Mouse (Mus musculus): ENCODE measurements around the gene Prex1.
"Not testable (repeated sequence)": the region's sequence is repeated elsewhere in the genome, so short reads cannot be mapped to it uniquely, and the experiment has no call there.

Prex1 gene

DNA sequence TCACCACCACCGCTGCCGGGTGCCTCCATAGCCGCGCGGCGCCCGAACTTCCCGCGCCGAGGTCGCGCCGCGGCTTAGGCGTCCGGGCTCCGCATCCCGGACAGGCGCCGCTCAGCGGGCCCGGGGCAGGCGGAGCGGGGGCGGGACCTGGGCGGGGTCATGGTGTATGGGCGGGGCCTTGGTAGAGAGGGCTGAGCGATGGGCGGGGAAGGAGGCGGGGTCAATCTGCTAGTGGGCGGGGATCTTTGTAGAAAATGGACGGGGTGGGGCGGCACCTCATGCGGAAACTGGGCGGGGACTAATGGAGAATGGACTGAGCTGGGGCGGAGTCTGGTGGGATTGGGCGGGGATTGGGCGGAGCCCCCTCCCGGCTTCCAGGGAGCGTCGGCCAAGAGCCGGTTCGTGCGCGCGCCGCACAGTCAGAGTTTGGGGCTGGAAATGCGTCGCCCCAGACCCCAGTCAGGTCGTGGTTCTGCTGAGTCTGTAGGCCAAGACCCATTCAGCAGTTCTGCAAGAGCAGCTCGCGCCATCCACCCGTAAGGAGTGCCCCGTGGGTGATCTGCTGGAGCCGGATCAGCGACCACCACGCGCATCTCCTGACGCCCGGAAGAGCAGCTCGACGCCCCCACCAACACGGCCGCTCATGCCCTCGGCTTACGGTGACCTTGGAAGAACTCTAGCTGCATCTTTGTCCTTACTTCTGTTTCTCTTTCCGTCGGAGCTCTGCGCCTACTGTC is at the start of gene Prex1:
Gene Prex1 (minus strand): TSS at position 143 of the 737 bp plus-strand sequence.
- DNase-seq (ENCODE audit: low spot score in 2 of 2), result peak; percentile 95 to 96

DNA sequence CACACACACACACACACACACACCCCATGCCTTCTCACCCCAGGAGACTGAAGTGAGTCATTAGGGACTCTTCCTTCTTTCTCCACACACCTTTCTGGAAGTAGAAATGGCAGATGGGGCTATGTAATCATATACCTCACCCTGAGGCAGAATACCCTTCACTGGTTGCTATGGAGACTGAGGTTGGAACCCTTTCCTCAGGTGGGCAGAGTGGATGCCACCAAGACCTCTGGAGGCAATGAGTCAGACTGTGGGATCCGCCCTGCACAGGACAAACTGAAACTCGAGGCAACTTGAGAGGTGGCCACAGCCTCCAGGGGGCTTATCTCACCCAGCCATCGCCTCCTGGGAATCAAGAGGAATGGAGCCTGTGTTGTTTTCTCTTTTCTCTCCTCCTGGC is 44.3 kb upstream of the Prex1 start:
- DNase-seq (ENCODE audit: low spot score in 2 of 2), result no peak

DNA sequence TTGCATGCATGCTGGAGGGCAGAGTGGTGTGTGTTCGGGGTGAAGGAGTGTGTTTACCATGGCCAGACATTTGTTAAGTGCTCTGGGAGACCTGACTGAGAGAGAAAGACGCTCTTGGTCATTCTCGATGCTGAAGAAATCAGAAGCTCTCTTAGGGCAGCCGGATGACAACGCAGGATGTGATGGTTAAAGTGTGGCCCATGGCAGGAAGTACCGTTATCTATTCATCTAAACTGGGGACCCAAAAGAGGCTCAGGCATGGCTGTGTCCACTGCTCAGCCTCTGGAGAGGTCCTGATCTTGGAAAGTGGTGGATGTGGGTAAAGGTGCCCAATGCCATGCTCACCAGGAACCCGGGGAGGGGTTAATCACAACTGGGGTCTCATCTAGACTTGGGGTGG is 41.1 kb upstream of the Prex1 start:
- no peak for DNase-seq (ENCODE audit: low spot score in 2 of 2)

DNA sequence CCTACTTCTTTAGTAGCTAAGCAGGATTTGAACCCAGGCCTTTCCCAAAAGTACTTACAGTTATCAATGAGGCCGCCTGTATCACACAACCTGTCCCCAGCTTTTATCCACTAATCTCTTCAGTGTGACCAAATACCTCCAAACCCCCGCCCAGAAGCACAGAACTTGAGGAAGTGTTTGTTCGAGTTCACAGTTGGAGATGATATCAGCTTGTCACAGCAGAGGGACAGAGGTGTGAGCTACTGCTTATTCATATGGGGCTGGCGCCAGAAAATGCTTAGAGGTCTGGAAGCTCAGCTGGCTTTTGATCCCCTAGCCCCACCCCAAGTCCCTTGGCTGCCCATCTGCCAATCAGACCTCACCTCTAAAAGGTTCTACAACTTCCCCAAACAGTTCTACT is 40.6 kb upstream of the Prex1 start:
- DNase-seq (ENCODE audit: low spot score in 2 of 2), result no peak

DNA sequence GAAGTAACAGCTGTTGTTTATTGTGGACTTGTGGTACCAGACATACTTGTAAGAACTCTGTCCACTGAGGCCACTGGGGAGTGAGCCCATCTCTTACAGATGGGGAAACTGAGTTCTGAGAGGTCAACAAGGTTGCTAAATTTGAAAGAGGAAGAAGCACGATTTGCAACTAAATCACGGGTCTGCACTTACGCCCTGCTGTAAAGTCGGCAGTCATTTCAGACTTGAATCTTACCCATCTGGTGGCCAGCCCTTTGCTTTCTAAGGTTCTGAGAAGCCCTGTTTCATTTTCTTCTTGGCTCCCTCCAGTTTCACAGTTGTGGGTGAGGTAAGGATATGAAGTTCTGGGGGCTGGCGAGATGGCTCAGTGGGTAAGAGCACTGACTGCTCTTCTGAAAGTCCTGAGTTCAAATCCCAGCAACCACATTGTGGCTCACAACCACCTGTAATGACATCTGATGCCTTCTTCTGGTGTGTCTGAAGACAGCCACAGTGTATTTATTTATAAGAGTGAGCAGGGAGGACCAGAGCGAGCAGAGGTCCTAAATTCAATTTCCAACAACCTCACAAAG is 37.1 kb upstream of the Prex1 start:
- DNase-seq (ENCODE audit: low spot score in 2 of 2), result no peak

DNA sequence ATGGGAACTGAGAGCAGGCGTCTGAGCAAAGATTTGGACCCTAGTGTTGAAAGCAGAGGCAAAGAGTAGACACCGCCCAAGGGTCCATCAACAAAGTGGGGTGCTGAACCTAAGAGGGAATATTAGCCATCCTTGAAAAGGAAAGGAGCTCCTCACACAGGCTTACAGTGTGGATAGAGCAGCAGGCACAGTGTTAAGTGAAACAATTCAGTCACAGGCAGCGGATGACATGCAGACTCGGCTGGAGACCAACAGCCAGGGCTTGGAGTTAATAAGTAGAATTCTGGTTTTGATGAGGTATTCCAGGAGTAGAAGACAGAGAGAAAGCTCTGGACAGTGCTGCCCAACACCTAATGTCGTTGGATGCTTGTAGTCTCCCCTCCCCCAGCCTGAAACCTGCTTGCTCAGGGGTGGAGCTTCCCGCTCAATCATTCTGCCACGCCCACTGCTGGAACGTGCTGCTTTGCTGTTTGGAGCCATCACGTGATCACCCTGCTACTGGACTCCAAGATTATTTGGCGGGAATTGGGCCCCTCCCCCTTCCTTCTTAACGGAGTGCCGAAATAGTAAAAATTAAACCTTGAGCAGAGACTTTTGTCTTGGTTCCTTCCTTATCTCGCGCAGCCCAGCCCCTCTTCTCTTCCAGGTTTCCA is 32.8 kb upstream of the Prex1 start:
- not testable (repeated sequence) for DNase-seq (ENCODE audit: low spot score in 2 of 2)

DNA sequence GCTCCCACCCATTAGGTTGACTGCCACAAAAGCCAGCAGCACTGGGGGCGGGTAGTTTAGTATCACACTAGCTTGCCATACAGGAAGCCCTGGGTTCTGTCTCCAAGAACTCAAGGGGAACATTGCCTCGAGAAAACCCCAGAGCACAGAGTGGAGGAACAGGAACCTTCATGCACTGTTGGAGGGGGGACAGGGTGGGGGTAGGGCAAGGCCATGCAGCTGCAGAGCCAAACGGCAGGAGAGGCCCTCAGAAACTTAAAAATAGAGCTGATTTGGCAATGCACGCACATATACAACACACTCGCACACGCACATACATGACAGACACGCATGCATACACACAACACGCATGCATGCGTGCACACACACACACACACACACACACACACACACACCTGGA is 32.2 kb upstream of the Prex1 start:
- no peak for DNase-seq (ENCODE audit: low spot score in 2 of 2)

DNA sequence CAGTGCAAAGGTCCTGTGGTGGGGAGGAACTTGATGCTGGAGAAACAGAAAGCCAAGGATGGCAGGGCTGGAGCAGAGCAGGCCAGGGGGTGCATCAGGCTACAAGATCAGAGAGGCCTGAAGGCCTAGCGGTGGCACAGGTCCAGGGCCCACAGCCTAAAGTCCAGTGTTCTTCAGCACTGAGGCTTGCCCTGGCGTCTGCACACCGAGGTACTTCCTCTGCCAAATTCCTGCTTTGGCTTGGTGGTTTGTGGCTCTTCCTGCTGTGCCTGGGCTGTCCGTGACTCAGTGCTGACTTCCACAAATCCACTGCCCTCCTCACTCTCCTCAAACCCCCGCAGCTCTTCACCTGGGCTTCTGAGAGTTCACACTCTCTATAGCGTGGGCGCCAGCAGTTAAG is 30.8 kb upstream of the Prex1 start:
- DNase-seq (ENCODE audit: low spot score in 2 of 2), result no peak

DNA sequence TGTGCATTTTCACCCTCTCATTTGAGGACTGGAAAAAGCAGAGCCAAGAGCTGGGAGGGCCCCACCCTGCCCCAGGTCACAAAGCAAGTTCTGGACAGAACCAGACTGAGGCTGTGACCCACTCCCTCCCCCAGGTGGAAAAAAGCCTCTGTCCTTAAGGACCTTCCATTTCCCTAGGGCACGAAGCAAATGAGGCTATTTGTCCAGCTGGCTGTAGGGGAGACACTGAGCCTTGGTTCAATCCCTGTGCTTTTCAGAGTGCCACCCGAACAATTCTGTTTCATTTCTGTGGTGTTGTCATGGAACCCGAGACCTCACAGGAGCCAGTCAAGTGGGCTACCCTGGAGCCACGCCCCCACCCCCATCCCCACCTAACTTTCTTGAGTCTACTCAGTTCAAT is 29.9 kb upstream of the Prex1 start:
- DNase-seq (ENCODE audit: low spot score in 2 of 2), result no peak

DNA sequence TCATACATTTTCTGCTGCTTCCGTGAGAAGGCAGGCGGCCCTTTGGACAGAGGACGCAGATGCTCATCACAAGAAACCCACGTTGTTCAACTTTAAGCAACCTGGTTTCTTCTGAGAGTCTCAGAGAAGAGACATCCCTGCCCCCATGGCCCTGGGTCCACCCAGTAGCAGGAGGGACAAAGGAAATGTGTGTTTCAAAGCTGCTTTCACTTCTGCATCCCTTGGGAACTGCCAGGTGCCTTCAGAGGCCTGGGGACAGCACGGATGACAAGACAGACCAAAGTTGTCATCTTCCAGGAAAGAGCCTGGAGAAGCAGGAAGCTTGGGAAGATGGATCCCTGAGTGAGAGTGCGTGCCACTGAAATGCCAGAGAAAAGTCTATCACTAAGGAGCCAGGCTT is 27.8 kb upstream of the Prex1 start:
- no peak for DNase-seq (ENCODE audit: low spot score in 2 of 2)

DNA sequence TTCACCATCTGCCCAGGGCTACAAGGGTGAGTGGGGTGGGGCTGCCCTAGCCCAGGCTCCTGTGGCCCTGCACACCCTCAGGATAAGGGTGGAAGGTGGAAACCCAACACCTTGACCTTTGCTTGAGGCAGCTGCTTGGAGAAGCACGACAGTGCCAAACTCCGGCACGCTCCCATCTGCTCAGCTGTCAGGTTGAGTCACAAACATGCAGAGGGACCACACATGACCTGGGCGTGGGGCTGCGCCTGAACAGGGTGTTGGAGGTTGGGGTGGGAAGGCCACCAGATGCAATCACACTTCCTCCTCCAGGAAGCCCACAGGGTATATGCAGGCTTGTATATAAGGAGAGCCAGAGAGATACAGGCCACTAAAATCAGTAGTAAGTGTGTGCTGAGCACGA is 26.8 kb upstream of the Prex1 start:
- DNase-seq (ENCODE audit: low spot score in 2 of 2), result no peak

DNA sequence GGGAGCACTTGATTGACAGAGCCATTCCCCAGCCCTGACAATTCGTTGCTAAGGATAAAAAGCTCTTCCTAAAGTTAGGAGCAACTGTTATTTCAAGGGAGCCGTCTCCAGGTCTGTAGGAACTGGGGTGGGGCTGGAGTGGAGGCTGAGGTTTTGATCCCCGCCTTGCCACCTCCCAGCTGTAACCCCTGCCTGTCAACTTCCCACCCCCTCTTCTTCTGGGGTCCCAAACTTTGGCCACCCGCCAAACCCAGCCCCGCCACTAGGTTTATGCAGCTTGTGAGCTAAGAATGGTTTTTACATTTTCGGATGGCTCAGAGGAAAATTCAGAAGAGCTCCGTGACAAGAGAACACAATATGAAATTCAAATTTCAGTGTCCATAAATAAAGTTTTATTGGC is 23.7 kb upstream of the Prex1 start:
- no peak for DNase-seq (ENCODE audit: low spot score in 2 of 2)

DNA sequence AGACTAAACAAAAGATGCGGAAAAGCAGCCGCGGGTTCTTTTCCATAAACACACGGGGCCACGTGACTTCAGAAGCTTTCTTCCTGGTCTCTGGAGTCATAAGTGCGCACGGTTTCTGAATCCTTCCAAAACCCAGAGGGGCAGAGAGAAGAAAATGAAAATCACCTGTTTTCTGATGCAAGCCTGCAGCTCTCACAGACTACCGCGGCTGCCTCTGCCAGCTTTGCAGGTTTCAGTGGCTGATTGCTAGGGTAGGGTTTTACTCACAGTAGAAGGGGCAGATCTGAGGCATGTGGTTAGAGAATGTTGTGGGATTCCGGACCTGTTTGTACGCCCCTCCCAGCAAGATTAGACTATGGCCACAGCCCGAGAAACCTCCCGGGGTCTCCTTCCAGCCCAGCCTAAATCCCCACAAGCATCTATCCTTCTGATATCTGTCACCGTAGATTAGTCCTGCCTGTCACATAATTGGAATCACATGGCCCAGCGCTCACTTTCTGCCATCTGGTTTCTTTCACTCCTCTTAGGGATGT is 21.9 kb upstream of the Prex1 start:
- DNase-seq (ENCODE audit: low spot score in 2 of 2), result no peak

DNA sequence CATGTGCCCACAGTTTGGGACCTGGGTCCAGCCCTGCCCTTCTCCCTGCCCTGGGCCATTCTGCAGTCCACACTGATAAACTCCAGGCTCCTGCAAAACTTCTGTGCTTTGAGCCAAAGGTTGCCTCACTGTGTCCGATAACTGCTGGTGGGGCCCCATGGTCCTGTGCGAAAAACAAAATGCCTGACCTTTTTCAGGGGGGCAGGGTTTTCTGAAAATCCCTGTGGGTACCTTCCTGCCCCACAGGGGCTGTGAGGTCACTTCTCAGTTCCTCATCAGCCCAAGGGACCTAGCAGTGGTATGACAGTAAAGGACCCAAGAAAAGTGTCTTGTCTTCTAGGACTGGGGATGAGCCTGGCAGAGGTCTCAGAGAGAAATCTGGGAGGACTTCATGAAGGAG is 19.2 kb upstream of the Prex1 start:
- no peak for DNase-seq (ENCODE audit: low spot score in 2 of 2)

DNA sequence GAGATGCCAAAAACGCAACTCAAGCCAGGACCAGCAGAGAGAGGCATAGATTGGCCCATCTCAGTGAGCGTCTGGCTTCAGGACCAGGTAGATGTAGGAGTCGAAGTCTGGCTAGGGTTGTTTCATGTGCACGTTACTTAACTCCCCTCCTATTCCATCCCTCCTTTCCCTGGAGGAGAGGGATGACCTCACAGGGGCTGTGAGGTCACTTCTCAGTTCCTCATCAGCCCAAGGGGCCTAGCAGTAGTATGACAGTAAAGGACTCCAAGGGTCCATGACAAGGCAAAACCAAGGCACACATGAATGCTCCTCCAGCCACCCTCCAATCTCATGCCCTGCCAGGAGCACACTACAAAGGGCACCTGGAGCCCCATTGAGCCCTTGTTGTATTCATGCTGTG is 18.5 kb upstream of the Prex1 start:
- no peak for DNase-seq (ENCODE audit: low spot score in 2 of 2)

DNA sequence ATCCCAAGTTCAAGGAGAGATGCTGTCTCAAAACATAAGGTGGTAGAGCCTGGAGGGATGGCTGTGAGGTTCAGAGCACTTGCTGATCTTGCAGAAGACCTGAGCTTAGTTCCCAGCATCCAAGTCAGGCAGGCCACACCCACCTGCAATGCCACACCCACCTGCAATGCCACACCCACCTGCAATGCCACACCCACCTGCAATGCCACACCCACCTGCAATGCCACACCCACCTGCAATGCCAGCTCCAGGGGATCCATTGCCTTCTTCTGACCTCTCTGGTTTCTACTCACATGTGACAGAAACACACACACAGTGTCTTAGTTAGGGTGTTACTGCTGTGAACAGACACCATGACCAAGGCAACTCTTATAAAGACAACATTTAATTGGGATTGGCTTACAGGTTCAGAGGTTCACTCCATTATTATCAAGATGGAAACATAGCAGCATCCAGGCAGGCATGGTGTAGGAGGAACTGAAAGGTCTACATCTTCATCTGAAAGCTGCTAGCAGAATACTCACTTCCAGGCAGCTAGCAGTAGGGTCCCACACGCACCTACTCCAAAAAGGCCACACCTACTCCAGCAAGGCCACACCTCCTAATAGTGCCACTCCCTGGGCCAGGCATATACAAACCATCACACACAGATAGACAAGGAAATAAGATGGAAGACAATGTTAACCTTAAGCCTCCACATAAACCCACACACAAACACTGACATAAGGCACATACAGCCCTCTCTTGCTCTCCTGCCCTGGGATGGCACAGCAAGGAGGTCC is 17.7 kb upstream of the Prex1 start:
- DNase-seq (ENCODE audit: low spot score in 2 of 2), result not testable (repeated sequence)

DNA sequence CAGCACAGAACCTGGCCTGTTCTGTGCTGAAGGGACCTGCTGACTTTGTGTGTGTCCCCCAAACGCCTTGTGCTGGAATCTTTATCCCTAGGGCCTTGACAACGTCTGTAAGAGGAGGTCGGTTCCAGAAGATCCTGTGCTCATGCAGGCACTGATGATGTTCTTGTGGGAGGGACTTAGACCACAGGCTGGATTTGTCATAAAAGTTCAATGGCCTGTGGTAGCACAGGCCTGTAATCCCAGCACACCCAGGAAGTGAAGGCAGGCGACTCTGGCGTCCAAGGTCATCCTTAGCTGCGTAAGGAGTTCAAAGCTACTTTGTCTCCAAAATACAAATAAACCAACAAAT is 16.9 kb upstream of the Prex1 start:
- no peak for DNase-seq (ENCODE audit: low spot score in 2 of 2)

DNA sequence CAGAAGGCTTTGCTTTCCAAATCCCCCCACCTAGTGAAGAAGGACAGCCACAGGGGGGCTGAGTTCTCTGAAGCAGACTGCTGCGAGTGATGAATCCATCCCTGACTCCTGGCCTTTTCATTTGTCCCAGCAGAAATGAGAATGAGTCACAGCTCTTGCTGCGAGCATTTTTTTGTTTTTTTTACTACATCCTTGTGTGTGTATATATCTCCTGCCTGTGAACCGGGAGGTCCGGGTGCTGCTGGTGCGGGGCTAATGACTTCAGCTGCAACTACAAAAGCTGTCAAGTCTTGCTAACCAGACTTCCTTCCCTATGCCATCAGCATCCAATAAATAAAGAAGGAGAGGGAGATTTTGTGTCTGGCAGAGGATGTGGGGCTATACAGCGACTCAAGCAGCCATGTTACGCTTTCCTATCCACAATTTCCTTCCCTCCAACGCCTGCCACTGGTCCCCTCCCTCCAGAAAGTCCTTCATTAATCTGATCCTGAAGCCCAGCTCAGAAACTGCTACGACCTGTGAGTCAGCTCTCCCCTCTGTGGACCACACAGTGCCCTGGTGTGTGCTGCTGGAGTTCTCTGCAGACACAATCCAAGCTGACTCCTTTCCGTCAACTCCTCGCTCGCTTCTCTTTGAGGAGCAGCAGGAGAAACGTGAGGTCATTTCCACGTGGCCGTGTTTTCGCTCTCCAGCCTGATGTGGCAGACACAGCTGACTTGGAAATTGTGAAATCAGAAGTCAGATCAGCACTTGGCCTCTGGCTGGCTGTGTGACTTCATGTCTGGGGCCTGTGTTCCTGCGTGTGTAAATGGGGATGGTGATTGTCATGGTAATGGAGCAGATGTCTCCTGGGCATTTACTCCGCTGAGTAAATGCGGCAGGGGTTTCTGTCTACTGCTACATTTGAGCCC is 16.3 kb upstream of the Prex1 start:
- DNase-seq (ENCODE audit: low spot score in 2 of 2), result peak in 1 of 2 experiments; percentile 27

DNA sequence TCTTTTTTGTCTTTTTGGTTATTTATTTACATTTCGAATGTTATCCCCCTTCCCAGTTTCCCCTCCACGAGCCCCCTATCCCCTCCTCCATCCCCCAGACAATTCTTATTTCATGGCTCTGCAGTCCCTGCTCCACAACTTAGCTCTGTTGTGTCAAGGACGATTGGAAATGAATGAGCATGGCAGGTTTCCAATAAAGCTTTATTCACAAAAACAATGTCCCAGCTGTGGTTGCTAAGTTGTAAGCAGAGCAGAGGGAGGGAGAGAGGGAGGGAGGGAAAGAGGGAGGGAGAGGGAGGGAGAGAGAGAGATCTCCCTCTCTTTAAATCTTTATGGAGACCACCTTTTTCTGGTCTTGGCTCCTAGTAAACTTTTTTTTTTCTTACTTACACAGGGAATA is 15.4 kb upstream of the Prex1 start:
- DNase-seq (ENCODE audit: low spot score in 2 of 2), result no peak

DNA sequence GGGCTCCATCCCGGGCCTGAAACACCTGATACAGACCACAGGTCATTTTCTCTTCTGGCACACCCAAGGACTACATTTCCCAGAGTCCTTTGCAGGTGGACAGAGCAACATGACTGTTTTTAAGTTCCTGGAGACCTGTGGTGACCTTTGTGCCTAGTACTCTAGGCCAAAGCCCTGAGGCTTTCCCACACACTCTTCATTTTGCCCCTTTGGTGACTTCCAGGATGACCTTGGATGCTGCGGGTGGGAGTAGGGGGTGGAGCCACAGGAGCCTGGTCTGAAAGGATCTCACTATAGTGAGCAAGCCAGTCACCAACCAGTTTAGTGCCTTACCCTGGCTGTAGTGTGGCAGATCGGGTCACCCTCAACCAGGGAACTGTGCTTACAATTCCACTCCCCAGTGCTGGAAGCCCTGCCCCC is 14.6 kb upstream of the Prex1 start:
- no peak for DNase-seq (ENCODE audit: low spot score in 2 of 2)

DNA sequence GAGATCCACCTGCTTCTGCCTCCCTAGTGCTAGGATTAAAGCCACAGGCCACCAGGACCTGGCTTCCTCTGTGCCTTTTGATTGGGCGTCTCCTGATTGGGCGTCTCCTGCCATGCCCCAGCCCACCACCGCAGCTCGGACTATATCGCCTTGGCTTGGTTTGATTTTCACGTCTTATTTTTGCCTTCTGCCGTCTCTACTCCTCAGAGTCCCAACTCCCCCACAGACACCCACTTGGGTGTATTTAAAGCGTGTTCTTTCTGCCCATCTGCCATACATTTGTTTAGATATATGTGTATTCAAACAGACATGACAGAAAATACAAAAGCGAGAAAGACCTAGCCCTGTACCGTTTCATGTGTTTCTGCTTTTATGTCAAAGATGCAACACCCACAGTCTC is 14.2 kb upstream of the Prex1 start:
- DNase-seq (ENCODE audit: low spot score in 2 of 2), result peak; percentile 78 to 79

All from right cerebral cortex, adult 2 months (tissue).